Mouse (Mus musculus) bone marrow, adult 2 months (tissue): ENCODE measurements around the gene Cyp21a1. TPM values are rescaled to one million over a fixed set of nuclear protein-coding genes. Genes with fewer than 3 reads are reported as not detected.
A peak's percentile ranks its signal among the peaks of the same experiment; 100 is the strongest.
"Not testable (repeated sequence)": the region's sequence is repeated elsewhere in the genome, so short reads cannot be mapped to it uniquely, and the experiment has no call there.

Experiments used
- H3K27ac ChIP-seq: fragments of 200-500 bp; 2 replicates; pipeline ENCODE4 v1.5.1; 2012; ENCODE audit warnings: low read depth, mild to moderate bottlenecking, control low read depth, inconsistent platforms, low read length; ENCODE audit not compliant: control insufficient read depth, poor library complexity, insufficient read depth
- H3K4me1 ChIP-seq: fragments of 200-500 bp; 2 replicates; pipeline ENCODE4 v1.6.1; 2011; ENCODE audit warnings: low read length; ENCODE audit not compliant: control insufficient read depth, insufficient read depth
- H3K4me3 ChIP-seq: fragments of 200-500 bp; replicated peaks from 2 replicates; pipeline ENCODE3; 2011; ENCODE audit warnings: mild to moderate bottlenecking, low read depth, low read length, control low read depth; ENCODE audit not compliant: control insufficient read depth
- CTCF ChIP-seq: fragments of 200-500 bp; IDR thresholded peaks from 2 replicates; pipeline ENCODE4 v1.5.1; 2011; ENCODE audit warnings: low read length, control low read depth; ENCODE audit not compliant: control insufficient read depth, insufficient read depth
- POLR2A ChIP-seq: fragments of 200-500 bp; IDR thresholded peaks from 2 replicates; pipeline ENCODE4 v1.6.1; 2011; ENCODE audit warnings: low read depth, mild to moderate bottlenecking, control low read depth, low read length, borderline replicate concordance; ENCODE audit not compliant: control insufficient read depth
- WGBS: fragments of 180-500 bp; shearing (Covaris S2); methylation state at CpG from one replicate; pipeline ENCODE4 v1.1.7; 2018; 5-methylcytosine and 5-hydroxymethylcytosine counted together
- polyA plus RNA-seq: library from polyadenylated mRNA; stranded (reverse); fragments of >200 nt; gene quantifications from 2 replicates; pipeline ENCODE4 v1.2.4, GENCODE M21; 2011; ENCODE audit warnings: low replicate concordance; ENCODE audit not compliant: missing spikeins, insufficient read depth, insufficient read length

Cyp21a1 gene
- polyA plus RNA-seq, 1 experiment, result not detected

GRCm38 (mm10) chr17:34838785-34839184, 34.4 kb upstream of the Cyp21a1 start:
- TF ChIP-seq POLR2A (no peak), CTCF (no peak)
- H3K27ac ChIP-seq, result no peak overlapping the region
- peaks cover 4% of the 10 kb centered on the region; the same call in 1 of the 2 replicates for H3K4me1 ChIP-seq
- H3K4me3 ChIP-seq, result no peak overlapping the region
- 86% methylated on average over 7 of the region's 7 CpGs for WGBS

- H3K4me1 ChIP-seq, result peaks cover 4% of the 10 kb centered on the region; the same call in 1 of the 2 replicates
- WGBS, result 44% methylated on average over 43 of the region's 43 CpGs
- H3K27ac ChIP-seq, result peak overlapping the region; percentile 82
- 0 out of 2 replicates have a peak, but pooled peaks have one; percentile 16 for TF ChIP-seq POLR2A
- no peak for TF ChIP-seq CTCF
- peak overlapping the region; percentile 88 for H3K4me3 ChIP-seq
Observed at GRCm38 (mm10) chr17:34837464-34838324, 33.3 kb upstream of the Cyp21a1 start.

- peak within 1 kb of the TSS; percentile 88 for H3K4me3 ChIP-seq
- TF ChIP-seq POLR2A (peak; percentile 79), CTCF (no peak)
- under 1% methylated on average over 40 of the region's 40 CpGs for WGBS
- H3K4me1 ChIP-seq, result peaks cover 4% of the 10 kb centered on the region; the same call in 1 of the 2 replicates
- peak within 1 kb of the TSS; percentile 82 for H3K27ac ChIP-seq
Observed at GRCm38 (mm10) chr17:34836856-34837221, 32.5 kb upstream of the Cyp21a1 start, which contains the start of the genes Stk19 and Dxo. Gene Stk19 (minus strand): TSS chr17:34836945. Gene Dxo (plus strand): TSS chr17:34837019.

- peak overlapping the region; percentile 88 for H3K4me3 ChIP-seq
- WGBS, result 6% methylated on average over 48 of the region's 48 CpGs
- TF ChIP-seq CTCF, result no peak
- TF ChIP-seq POLR2A, result no peak
- peaks cover 4% of the 10 kb centered on the region; the same call in 1 of the 2 replicates for H3K4me1 ChIP-seq
- peak overlapping the region; percentile 82 for H3K27ac ChIP-seq
Observed at GRCm38 (mm10) chr17:34836155-34836855, 31.9 kb upstream of the Cyp21a1 start.

GRCm38 (mm10) chr17:34830776-34831175, 26.4 kb upstream of the Cyp21a1 start:
- not testable (repeated sequence) for H3K4me3 ChIP-seq, H3K27ac ChIP-seq, H3K4me1 ChIP-seq
- 88% methylated on average over 1 of the region's 1 CpGs for WGBS

GRCm38 (mm10) chr17:34814818-34815370, 10.5 kb upstream of the Cyp21a1 start:
- Histone ChIP-seq H3K4me3 (no peak overlapping the region), H3K4me1 (no peaks in the 10 kb centered on the region; the same call in 1 of the 2 replicates), H3K27ac (no peak overlapping the region)
- 70% methylated on average over 7 of the region's 7 CpGs for WGBS
- no peak for TF ChIP-seq POLR2A
- TF ChIP-seq CTCF, result no peak

- not testable (repeated sequence) for H3K27ac ChIP-seq, H3K4me1 ChIP-seq, H3K4me3 ChIP-seq
- 55% methylated on average over 12 of the region's 12 CpGs for WGBS
- TF ChIP-seq CTCF, result peak; percentile 62
Observed at GRCm38 (mm10) chr17:34813747-34814146, 9.4 kb upstream of the Cyp21a1 start.

GRCm38 (mm10) chr17:34811275-34811674, 6.9 kb upstream of the Cyp21a1 start:
- H3K27ac ChIP-seq, result no peak overlapping the region
- H3K4me3 ChIP-seq, result no peak overlapping the region
- WGBS, result 76% methylated on average over 15 of the region's 15 CpGs
- TF ChIP-seq POLR2A (no peak), CTCF (no peak)
- H3K4me1 ChIP-seq, result no peaks in the 10 kb centered on the region; the same call in 1 of the 2 replicates

GRCm38 (mm10) chr17:34810811-34811210, 6.5 kb upstream of the Cyp21a1 start:
- H3K27ac ChIP-seq, H3K4me1 ChIP-seq, H3K4me3 ChIP-seq: not testable (repeated sequence)
- WGBS, result 84% methylated on average over 8 of the region's 8 CpGs

- 89% methylated on average over 5 of the region's 5 CpGs for WGBS
- H3K4me3 ChIP-seq, H3K27ac ChIP-seq, H3K4me1 ChIP-seq: not testable (repeated sequence)
Observed at GRCm38 (mm10) chr17:34810411-34810810, 6.0 kb upstream of the Cyp21a1 start.
